Mouse (Mus musculus) frontal cortex, postnatal 25 days (tissue): ENCODE results near the gene Col16a1.

Experiments
- DNase-seq, 2 experiments: peaks; one replicate each; pipeline ENCODE4 v3.0.0; 2022; ENCODE audit warnings: low spot score in 2 of 2

Col16a1 gene

DNA sequence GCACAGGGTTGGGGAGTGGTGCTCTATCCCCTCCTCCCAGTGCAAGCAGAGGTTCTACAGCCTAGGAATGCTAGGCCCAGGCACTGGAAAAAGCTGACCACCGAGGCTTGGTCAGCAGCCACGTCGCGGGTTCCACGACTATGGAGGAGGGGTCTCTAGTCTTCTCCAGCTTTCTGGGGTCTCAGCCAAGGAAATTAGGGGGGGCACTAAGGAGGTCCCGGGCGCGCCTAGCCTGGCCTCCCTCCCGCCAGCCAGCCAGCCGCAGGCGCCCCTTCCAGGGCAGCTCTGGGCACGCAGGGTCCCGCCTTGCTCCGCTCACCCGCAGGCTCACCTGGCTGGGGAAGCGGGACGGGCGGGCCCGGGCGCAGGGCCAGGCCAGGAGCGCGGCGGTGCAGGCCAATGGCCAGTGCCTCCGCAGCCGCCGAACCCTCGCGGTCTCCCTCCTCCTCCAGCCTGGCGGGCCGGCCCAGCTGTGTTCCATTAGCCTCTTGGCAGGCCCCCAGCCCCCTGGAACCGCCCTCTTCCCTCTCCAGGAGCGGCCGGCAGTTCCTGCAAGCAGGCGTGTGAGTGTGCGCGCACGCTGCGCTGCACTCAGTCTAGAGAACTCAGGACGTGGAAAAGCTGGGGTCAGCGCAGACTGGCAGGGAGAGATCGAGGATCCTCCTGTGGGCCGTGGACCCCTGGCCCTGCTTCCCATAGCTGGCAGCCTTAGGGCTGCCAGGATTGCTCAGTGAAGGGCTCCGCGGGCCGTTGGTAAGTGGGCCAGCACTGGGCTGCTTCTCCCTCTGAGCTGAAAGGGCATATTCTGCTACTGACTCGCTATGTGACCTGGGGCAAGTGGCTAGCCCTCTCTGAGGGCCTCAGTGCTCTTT is at the start of gene Col16a1:
Gene Col16a1 (plus strand): TSS at position 510 of the 872 bp plus-strand sequence.
- peak; percentile 50 to 59 for DNase-seq

DNA sequence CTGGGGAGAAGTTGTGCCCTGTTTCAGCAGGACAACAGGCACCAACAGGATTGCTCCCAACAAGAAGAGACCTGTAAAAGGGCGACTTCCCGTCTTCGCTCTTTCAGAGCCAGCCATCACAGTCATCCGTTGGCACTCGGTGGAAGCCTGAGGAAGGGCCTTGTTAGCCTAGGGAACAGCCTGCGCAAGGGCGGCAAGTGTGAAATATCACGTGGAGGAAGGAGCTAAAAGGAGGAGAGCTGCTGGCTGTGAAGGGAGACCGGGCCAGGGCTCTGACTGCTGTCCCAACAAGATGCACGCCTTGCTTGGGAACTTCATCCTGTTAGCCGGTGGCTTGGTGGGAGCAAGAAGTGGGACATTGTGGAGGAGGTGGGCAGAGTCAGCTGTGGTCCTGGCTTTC is 49.5 kb upstream of the Col16a1 start:
- no peak for DNase-seq

DNA sequence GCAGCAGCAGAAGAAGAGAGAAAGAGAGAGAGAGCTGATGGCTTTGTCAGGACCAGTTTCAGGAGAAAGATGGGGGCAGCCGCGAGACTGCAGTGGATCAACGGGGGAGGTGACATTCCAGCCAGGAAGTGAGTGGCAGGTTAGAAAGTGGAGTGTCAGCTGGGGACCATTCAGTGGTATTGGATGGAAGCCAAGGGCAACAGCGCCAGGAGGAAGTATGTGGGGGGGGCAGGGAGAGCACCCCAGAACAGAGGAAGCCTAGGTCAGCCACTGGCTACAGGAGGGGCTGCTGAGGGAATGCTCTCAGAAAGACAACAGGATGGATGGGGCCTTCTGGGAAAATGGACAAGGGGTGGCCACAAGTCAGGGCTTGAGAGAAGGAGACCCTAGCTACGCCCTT is 45.9 kb upstream of the Col16a1 start:
- no peak for DNase-seq

DNA sequence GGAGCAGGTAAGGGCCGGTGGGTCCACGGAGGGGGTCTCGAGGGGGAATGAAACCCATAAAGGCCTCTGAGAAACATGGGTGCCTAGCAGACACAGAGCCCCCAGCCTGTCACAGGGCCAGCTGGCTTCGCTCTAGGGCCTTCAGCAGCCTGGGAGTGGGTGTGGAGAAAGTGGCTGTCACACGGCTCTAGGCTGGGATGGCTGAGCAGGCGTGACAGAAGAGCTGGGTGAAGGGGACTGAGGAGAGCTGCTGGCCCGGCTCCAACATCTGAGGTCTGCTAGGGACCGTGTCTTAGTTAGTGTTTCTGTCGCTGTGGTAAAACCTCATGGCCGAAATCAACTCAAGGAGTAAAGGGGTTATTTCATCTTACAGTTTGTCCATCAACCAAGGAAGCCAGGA is 45.5 kb upstream of the Col16a1 start:
- no peak for DNase-seq

DNA sequence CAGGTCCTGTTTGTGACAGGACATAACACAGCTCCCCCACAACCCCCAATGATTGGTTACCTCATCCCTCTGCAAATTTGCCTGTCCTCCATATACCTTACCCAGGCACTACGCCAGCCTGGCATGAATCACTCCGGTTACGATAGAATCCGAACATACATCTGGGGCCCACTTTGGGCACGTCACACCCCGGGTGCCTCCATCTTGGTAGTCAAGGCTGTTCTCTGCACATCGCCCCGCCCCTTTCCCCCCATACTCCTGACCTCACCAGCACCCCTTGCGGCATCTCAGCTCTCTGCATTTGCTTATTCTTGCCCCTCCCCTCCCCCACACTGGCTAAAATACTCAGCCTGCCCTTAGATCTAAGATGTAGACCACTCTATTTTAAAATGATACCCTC is 42.0 kb upstream of the Col16a1 start:
- no peak for DNase-seq

DNA sequence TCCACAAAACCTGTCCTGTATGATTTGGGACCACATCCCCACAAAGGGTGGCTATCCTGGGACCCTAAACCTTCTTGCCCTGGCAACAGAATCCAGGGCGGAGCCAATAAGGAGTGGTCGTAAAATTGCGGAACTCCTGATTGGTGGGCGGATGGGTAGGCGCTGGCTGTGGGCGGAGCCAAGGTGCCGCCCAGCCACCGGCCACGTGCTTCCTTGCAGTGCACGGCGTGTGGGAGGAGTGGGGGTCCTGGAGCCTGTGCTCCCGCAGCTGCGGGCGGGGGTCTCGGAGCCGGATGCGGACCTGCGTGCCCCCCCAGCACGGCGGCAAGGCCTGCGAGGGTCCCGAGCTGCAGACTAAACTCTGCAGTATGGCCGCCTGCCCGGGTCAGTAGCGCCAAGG is 41.1 kb upstream of the Col16a1 start:
- DNase-seq: no peak

DNA sequence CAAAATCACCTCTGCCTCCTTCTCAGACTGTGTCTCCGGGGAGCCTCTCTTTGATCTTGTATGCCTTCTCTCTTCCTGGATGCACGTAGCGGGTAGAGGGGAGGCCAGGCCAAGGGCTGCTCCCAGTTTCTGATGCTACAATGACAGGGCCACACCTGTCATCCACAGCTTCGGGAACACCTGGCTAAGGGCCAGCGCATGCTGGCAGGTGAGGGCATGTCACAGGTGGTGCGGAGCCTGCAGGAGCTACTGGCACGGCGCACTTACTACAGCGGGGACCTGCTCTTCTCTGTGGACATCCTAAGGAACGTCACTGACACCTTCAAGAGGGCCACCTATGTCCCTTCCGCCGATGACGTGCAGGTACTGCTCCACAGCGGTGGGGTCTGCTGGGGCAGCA is 38.6 kb upstream of the Col16a1 start:
- DNase-seq: no peak

DNA sequence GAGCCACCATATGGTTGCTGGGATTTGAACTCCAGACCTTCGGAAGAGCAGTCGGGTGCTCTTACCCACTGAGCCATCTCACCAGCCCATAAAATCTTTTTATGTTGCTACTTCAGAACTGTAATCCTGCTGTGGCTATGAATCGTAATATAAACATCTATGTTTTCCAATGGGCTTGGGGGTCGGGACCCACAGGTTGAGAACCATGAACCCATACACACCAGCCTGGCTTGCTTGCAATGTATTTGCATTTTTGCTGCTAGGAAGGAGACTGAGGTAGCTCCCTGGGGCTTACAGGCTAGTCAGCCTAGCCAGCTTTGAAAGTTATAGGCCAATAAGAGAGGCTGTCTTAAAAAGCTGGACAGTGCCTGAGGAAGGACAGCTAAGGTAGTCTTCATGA is 36.9 kb upstream of the Col16a1 start:
- no peak for DNase-seq

DNA sequence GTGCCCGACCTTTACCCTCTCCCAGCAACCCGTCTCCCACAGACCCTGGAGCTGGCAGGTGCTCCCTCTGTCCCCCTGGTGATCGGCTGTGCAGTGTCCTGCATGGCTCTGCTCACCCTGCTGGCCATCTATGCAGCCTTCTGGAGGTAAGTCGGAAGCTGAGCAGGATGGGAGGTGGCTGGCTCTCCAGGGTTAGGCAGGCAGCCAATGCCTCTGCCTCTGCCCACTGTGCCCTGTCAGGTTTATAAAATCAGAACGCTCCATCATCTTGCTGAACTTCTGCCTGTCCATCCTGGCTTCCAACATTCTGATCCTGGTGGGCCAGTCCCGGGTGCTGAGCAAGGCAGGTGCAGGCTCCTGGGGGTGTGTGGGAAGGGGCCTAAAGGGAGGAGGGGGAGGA is 35.4 kb upstream of the Col16a1 start:
- no peak for DNase-seq

DNA sequence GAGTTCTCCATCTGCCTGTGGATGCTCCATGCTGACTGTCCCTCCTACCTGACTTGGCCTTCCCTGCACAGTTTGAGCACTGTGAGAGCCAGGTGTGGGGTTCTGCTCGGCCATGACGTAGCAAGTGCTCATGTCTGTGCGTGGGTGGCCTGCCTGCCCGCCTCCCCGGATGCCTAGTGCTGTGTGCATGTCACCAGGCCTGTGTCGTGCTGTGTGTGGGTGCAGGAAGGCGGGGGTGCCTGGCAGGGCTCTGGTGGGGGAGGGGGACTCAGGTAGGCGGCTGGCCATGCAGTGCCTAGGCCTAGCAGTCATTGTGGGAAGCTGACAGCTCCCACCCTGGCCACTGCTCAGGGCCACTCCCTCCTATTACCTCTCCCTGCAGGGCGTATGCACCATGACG is 34.5 kb upstream of the Col16a1 start:
- peak in 1 of 2 experiments; percentile 64 for DNase-seq

DNA sequence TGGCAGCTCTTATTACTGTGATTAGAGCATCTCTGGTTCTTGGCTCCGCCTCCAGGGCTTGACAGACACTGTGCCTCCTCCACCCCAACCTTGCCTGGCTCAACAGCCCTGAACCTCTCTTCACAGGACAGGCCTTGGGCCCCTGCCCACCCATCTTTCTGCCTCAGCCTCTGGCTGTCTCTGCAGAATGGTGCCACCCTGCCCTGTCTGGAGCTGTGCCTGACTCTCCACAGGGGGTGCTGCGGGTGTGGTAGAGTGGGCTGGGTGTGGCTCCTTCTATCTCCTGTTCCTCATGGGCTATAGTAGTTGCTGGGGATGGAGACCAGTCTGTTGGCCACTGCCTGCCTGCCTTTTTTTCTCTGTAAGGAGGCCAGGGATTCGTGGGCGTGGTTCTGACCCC is 31.6 kb upstream of the Col16a1 start:
- no peak for DNase-seq

DNA sequence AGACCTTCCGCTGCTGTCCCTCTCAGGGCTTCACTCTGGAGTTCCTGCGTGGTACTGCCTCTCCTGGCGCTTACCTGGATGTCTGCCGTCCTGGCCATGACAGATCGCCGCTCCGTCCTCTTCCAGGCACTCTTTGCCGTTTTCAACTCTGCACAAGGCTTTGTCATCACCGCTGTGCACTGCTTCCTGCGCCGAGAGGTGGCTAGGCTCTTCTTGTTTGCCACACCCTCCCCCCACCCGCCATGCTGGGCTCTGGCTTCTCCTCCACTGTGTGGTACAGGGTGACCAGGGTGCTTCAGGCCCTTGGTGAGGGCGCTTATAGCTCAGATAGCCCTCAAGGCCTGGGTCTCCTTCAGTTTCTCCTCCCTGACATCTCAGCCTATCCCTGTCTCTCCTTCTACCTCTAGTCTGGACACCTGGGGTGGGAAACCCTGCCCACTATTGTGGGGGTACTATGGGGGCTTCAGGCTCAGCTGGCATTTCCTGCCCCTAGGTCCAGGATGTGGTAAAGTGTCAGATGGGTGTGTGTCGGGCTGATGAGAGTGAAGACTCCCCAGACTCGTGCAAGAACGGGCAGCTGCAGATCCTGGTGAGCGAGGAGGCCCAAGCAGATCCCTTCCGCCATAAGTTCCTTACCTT is 30.5 kb upstream of the Col16a1 start:
- DNase-seq: no peak

DNA sequence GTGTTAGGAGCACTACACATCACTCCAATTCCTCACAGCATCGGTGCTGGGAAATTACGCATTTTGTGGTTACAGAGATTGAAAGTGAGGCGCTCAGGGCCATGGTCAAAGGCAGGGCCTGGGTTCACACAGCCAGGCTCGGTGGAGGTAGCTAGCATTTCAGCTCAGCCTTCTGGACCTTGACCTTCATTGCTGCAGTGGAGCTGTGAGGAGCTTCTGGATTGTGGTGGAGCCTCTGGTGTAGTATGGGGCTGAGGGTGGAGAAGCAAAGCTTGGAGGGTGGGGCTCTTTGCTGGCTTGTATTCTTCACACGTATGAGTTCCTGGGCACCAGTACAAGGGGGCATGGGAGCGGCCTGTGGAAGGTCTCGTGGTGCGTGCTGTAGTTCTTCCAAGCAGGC is 24.7 kb upstream of the Col16a1 start:
- DNase-seq: no peak

DNA sequence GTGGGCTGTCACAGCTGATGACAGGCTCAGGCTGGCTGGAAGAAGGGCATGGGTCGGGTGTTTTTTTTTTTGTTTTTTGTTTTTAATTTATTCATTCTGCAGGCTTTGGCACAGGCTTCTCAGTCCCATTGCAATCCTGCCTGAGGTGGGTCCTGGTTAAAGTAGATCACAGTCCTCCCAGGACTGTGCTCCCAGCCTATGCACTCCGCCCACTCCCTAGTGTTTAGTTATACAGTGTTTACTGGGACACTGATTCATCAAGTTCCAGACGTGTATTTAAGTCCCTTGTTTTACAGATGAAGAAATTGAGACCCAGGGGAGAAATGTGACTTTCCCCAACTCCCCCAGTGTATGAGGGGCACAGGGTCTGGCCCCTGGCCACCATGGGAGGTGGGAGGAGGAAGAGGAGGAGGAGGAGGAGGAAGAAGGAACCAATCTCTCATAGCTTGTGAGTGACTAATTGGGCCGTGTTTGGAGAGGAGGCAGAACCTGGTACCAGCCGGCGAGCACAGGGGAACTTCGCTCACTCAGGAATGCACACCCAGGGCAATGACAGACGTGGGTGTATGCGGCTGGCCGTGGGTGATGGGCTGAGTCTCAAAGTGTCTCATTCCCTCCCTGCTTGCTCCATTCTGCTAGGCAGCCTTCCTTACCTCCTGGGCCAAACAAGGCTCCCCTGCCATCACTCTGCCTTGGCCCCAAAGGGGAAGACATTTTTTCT is 24.0 kb upstream of the Col16a1 start:
- DNase-seq: no peak

DNA sequence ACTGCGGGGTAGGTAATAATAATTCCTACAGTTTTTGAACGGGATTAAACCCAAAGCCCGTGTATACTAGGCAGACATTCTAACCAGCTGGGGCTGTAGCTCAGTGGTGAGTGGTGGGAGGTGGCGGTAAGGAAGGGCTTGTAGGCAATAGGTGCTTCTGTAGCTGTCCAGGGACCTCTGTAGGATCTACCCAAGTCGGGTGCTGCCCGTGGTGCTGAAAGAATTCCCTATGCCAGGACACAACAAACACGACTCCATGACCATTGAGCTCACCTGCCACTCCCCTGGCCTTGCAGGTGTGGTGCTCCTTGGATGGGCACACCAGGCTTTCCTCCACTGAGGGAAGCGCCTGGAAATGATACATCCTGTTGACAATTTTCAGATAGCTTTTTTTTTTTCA is 22.1 kb upstream of the Col16a1 start:
- no peak for DNase-seq

DNA sequence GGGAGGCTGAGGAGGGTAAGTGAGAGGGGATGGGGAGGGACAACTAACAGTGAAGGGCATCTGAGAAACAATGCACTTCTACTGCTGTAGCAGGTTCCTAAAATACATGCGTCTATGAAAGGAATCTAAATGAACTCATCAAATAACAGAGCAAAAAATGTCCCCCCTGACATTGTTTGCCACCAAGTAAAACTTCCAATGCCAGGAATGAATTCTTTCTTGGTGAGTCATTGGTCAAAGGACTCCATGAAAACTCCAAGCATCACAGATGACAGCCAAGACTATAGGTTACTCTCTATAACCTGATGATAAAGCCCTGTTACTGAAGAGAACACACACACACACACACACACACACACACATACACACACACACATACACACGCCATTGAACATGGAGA is 16.5 kb upstream of the Col16a1 start:
- DNase-seq: no peak

DNA sequence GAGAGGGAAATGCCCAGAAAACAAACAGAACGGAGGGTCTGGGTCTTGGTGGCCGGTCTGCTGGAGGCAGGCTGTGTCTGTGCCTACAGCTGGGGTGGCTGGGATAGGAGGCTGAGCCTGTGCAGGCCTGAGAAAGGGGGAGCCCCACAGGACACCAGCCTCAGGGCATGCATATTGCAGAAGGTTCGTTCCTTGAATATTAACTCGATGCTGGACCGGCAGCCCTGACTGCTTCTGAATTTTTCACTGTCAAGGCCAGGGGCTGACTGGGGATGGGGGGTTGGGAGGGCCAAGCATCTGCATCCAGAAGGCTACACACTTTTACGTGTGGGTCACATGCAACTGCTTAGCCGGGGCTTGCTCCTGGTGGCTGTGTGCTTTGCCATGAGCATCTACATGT is 14.1 kb upstream of the Col16a1 start:
- DNase-seq: no peak

DNA sequence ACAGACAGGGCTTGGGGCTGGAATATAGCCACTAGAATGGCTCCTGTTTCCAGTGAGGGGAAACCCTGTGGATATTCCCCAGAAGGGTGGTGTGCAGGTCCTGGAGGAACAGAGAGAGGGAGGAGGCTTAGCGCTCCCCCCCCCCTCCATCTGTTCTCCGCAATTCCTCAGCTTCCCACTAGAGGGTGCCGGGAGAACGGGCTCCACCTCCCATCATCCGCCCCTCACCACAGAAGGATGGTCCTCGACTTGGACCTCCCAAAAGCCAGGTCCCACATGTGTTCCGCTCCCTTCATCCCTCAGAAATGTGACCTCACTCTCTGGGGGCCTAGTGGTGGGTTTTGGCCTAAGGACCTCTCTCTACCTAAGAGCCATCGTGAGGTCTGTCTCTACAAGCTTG is 11.5 kb upstream of the Col16a1 start:
- DNase-seq: no peak

DNA sequence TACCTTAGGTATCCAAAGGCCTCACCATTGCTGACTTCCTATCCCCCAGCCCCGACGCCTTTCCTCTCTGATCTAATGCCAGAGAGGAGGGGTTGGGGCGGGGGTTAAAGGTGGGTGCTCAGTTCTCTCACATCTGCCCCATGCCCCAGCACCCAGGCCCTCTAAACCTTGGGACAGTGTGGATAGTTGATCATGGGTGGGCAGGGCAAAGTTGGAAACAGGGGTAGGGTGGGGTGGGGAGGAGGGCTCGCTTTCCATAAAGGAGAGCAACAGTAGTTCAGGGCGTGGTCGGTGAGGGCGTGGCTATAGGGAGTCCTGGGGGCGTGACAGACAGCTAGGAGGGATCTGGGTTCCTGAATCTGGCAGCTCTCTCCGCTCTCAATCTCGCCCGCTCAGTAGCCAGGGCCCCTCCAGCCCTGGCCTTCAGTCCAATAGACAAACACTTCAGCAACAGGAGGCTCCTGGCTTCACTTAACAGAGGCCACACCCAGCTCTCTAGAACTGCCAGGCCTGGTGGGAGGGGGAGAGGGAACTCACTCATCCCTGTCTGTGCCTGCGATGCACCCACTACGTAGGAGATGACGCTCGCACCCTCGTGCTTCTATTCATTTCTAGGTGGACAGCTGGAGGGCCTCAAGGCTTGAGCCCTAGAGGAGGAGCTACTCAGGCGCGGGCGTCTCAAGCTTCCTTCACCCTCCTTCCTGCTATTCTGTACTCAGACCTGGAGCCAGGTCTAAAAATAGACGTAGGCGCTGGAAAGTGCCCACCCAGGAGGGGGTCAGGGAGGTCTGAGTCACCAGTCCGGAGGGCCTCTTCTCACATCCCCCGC is 10.9 kb upstream of the Col16a1 start:
- no peak for DNase-seq

DNA sequence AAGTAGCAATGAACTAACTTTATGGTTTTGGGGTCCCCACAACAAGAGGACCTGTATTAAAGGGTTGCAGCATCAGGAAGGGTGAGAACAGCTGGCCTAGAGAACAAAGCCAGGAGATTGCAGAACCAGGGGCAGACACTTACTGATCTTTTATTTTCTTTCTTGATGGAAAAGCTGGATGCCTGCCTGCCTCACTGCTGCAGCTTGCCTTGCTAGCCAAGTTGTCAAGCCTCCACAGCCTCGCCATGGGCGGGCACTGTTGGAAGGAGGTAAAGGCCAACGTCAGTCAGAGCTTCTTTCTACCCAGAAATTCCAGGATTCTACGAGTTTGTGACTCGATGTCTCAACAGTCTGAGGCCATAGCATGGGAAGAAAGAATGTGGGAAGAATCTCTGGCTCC is 8.3 kb upstream of the Col16a1 start:
- DNase-seq: no peak

DNA sequence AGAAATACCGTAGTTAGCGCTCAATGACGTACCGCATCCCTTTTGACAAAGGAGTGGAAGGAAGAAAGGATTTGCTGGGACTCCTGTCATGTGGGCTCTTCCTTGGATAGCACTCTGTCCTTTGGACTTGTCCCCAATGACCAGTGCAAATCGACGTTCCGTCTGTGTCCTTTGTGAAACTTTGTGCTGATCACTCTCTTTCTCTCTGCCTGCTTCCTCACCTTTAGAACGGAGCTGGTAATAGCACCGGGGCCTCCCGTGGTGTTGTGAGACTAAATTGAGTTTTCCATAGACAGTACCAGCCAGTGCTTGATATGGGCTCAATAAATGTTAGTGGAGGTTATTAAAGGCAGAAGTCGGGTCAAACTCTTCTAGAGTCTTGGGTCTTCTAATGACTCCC is 6.6 kb upstream of the Col16a1 start:
- DNase-seq: no peak

DNA sequence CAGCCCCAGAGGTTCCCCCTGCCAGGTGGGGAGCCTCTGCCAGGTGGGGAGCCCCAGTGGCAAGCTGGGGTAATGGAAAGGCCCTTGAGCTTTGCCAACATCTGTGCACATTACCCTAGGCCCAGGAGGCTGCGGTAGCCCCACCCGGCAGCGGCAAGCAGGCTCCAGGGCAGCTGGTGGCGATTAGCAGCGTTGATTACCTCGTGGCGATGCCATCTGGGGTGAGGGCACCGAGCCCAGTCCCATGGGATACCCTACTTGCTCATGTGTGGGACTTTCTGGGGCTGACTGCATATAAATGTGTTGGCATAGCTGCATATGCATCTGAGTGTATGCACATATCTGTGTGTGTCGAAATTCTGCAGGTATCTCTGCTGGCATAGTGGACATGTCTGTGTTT is 3.4 kb upstream of the Col16a1 start:
- no peak for DNase-seq
